Mouse (Mus musculus) ES-Bruce4 (cell line): Measurements from ENCODE around the gene Mrps26. TPM values are rescaled to one million over a fixed set of nuclear protein-coding genes. Genes with fewer than 3 reads are reported as not detected.

Source experiments
- H3K27ac ChIP-seq: 2 replicates; pipeline ENCODE4 v1.5.1; 2012; ENCODE audit warnings: low read length, inconsistent platforms; ENCODE audit not compliant: insufficient read depth
- H3K27me3 ChIP-seq: 2 replicates; pipeline ENCODE4 v1.6.1; 2012; ENCODE audit warnings: mild to moderate bottlenecking, low read length, inconsistent platforms; ENCODE audit not compliant: control insufficient read depth, poor library complexity, insufficient read depth, severe bottlenecking
- H3K36me3 ChIP-seq: 2 replicates; pipeline ENCODE4 v1.6.1; 2012; ENCODE audit warnings: inconsistent platforms, mild to moderate bottlenecking, low read length, moderate library complexity; ENCODE audit not compliant: control insufficient read depth, poor library complexity, insufficient read depth, severe bottlenecking
- H3K4me1 ChIP-seq: one replicate; pipeline ENCODE4 v1.8.1; 2011; ENCODE audit warnings: low read length; ENCODE audit not compliant: control insufficient read depth, insufficient read depth
- H3K4me3 ChIP-seq: 2 replicates; pipeline ENCODE4 v1.5.1; 2011; ENCODE audit warnings: low read depth, mild to moderate bottlenecking, low read length
- H3K9ac ChIP-seq: 2 replicates; pipeline ENCODE4 v1.6.1; 2012; ENCODE audit warnings: low read depth, mild to moderate bottlenecking, inconsistent platforms; ENCODE audit not compliant: poor library complexity, severe bottlenecking
- H3K9me3 ChIP-seq: replicated peaks from 2 replicates; pipeline ENCODE4 v1.6.1; 2012; ENCODE audit warnings: mild to moderate bottlenecking, low read length, inconsistent platforms; ENCODE audit not compliant: control insufficient read depth, poor library complexity, insufficient read depth, severe bottlenecking
- CTCF ChIP-seq: IDR thresholded peaks from one replicate; pipeline ENCODE4 v1.8.1; 2011; ENCODE audit warnings: low read depth, low read length
- EP300 ChIP-seq: IDR thresholded peaks from 2 replicates; pipeline ENCODE4 v1.6.1; 2011; ENCODE audit warnings: low read depth, low read length; ENCODE audit not compliant: insufficient read depth
- POLR2A ChIP-seq: IDR thresholded peaks from one replicate; pipeline ENCODE4 v1.8.1; 2011; ENCODE audit warnings: low read length; ENCODE audit not compliant: insufficient read depth
- polyA plus RNA-seq: library from polyadenylated mRNA; stranded (reverse); fragments of >200 nt; gene quantifications from 2 replicates; pipeline ENCODE4 v1.2.4, GENCODE M21; 2011; ENCODE audit warnings: low read depth; ENCODE audit not compliant: missing spikeins, insufficient read depth, insufficient read length

The Mrps26 gene
- polyA plus RNA-seq, 1 experiment, result 17.0 TPM

GRCm38 (mm10) chr2:130577021-130577420 is 13.5 kb downstream of the Mrps26 start:
- no peak overlapping the region for H3K4me3 ChIP-seq
- H3K27ac ChIP-seq, result no peak overlapping the region
- H3K27me3 ChIP-seq, result peaks cover 3% of the 10 kb centered on the region; the same call in 1 of the 2 replicates
- H3K4me1 ChIP-seq, result no peaks in the 10 kb centered on the region
- no peaks in the 10 kb centered on the region for H3K36me3 ChIP-seq
- peak overlapping the region; percentile 48; the same call in 1 of the 2 replicates for H3K9ac ChIP-seq
- H3K9me3 ChIP-seq, result no peaks in the 10 kb centered on the region
- TF ChIP-seq POLR2A (no peak), CTCF (no peak), EP300 (no peak)

GRCm38 (mm10) chr2:130577632-130578031 is 14.1 kb downstream of the Mrps26 start:
- Histone ChIP-seq H3K27me3 (peaks cover 3% of the 10 kb centered on the region; the same call in 1 of the 2 replicates), H3K4me3 (no peak overlapping the region), H3K9ac (no peak overlapping the region), H3K4me1 (no peaks in the 10 kb centered on the region), H3K27ac (no peak overlapping the region), H3K9me3 (no peaks in the 10 kb centered on the region), H3K36me3 (no peaks in the 10 kb centered on the region)
- TF ChIP-seq CTCF (no peak), EP300 (no peak), POLR2A (no peak)

GRCm38 (mm10) chr2:130578148-130578547 is 14.6 kb downstream of the Mrps26 start:
- H3K27me3 ChIP-seq, result peaks cover 3% of the 10 kb centered on the region; the same call in 1 of the 2 replicates
- H3K4me1 ChIP-seq, result no peaks in the 10 kb centered on the region
- H3K27ac ChIP-seq, result no peak overlapping the region

GRCm38 (mm10) chr2:130579791-130580190 is 16.2 kb downstream of the Mrps26 start:
- Histone ChIP-seq H3K4me3 (no peak overlapping the region), H3K36me3 (no peaks in the 10 kb centered on the region), H3K9ac (no peak overlapping the region), H3K27ac (no peak overlapping the region), H3K4me1 (no peaks in the 10 kb centered on the region), H3K27me3 (peaks cover 3% of the 10 kb centered on the region; the same call in 1 of the 2 replicates), H3K9me3 (no peaks in the 10 kb centered on the region)
- no peak for TF ChIP-seq POLR2A
- no peak for TF ChIP-seq EP300
- TF ChIP-seq CTCF, result no peak

More at GRCm38 (mm10) chr2:130578148-130578547, 14.6 kb downstream of the Mrps26 start:
- Histone ChIP-seq H3K9me3 (no peaks in the 10 kb centered on the region), H3K36me3 (no peaks in the 10 kb centered on the region), H3K4me3 (no peak overlapping the region), H3K9ac (no peak overlapping the region)
- TF ChIP-seq CTCF (peak; percentile 71), POLR2A (no peak)

- Histone ChIP-seq H3K9me3 (no peaks in the 10 kb centered on the region), H3K27me3 (peaks cover 3% of the 10 kb centered on the region; the same call in 1 of the 2 replicates), H3K4me1 (no peaks in the 10 kb centered on the region), H3K4me3 (peak overlapping the region; percentile 21), H3K27ac (no peak overlapping the region), H3K36me3 (no peaks in the 10 kb centered on the region), H3K9ac (0 out of 2 replicates have a peak overlapping the region, but pooled peaks have one; percentile 22)
- TF ChIP-seq CTCF, result no peak
- TF ChIP-seq EP300, result no peak
- TF ChIP-seq POLR2A, result no peak
Measured at GRCm38 (mm10) chr2:130581201-130581600, 17.7 kb downstream of the Mrps26 start.

- TF ChIP-seq POLR2A, result no peak
- no peak for TF ChIP-seq CTCF
- no peak for TF ChIP-seq EP300
- H3K27me3 ChIP-seq, result peaks cover 3% of the 10 kb centered on the region; the same call in 1 of the 2 replicates
Measured at GRCm38 (mm10) chr2:130582552-130582951, 19.0 kb downstream of the Mrps26 start, which contains the start of gene Avp. Gene Avp, minus strand, starts transcription at chr2:130582554.

More at GRCm38 (mm10) chr2:130582552-130582951, 19.0 kb downstream of the Mrps26 start, which contains the start of gene Avp:
- Histone ChIP-seq H3K4me3 (no peak within 1 kb of the TSS), H3K9ac (no peak within 1 kb of the TSS), H3K4me1 (no peaks in the 10 kb centered on the region), H3K27ac (no peak within 1 kb of the TSS), H3K9me3 (no peaks in the 10 kb centered on the region), H3K36me3 (no peaks in the 10 kb centered on the region)
